Mouse (Mus musculus): ENCODE results near the gene Wwox.

- no peak for TF ChIP-seq CTCF (IDR thresholded peaks at IDR 0.05; ENCODE audit: low read depth, low read length)
- TF ChIP-seq POLR2A (IDR thresholded peaks at IDR 0.05; ENCODE audit: insufficient read depth, low read length), result no peak
- TF ChIP-seq EP300 (IDR thresholded peaks at IDR 0.05; ENCODE audit: insufficient read depth, low read depth, low read length), result no peak
Measured at GRCm38 (mm10) chr8:114985996-114986395, 546.5 kb downstream of the Wwox start.

Measured in ES-Bruce4 (cell line).